Mouse (Mus musculus) lung, embryonic 14.5 days (tissue): ENCODE measurements around the gene Hoxc9. TPM values are rescaled to one million over a fixed set of nuclear protein-coding genes. Genes with fewer than 3 reads are reported as not detected.
A peak's percentile ranks its signal among the peaks of the same experiment; 100 is the strongest.

Experiments used
- ATAC-seq: fragments of 200-750 bp; cut with Nextera tagmentation; 2 replicates; pipeline ENCODE4 v1.8.0; 2017; ENCODE audit warnings: mild to moderate bottlenecking, moderate TSS enrichment, moderate library complexity; ENCODE audit not compliant: insufficient read depth
- DNase-seq: peaks from one replicate; pipeline ENCODE4 v3.0.0-alpha.2; 2015
- H3K27ac ChIP-seq: fragments of 300-500 bp; sonication (generic); 2 replicates; pipeline ENCODE4 v1.5.1; 2014; ENCODE audit warnings: low read depth, mild to moderate bottlenecking, moderate library complexity
- H3K27me3 ChIP-seq: fragments of 300-500 bp; sonication (generic); 2 replicates; pipeline ENCODE4 v1.6.1; 2014; ENCODE audit warnings: low read length, control low read depth; ENCODE audit not compliant: insufficient read depth
- H3K36me3 ChIP-seq: fragments of 300-500 bp; sonication (generic); 2 replicates; pipeline ENCODE4 v1.6.1; 2014; ENCODE audit warnings: control low read depth; ENCODE audit not compliant: insufficient read depth
- H3K4me1 ChIP-seq: fragments of 300-500 bp; sonication (generic); 2 replicates; pipeline ENCODE4 v1.6.1; 2014; ENCODE audit warnings: antibody characterized with exemption, control low read depth; ENCODE audit not compliant: insufficient read depth
- H3K4me2 ChIP-seq: fragments of 300-500 bp; sonication (generic); 2 replicates; pipeline ENCODE4 v1.6.1; 2014; ENCODE audit warnings: mild to moderate bottlenecking
- H3K4me3 ChIP-seq: fragments of 300-500 bp; sonication (generic); 2 replicates; pipeline ENCODE4 v1.5.1; 2014; ENCODE audit warnings: low read depth, low read length
- H3K9ac ChIP-seq: fragments of 300-500 bp; sonication (generic); 2 replicates; pipeline ENCODE4 v1.6.1; 2014
- H3K9me3 ChIP-seq: fragments of 300-500 bp; sonication (generic); 2 replicates; pipeline ENCODE4 v1.6.1; 2016; ENCODE audit warnings: low read depth, low read length, control low read depth
- CTCF ChIP-seq: IDR thresholded peaks from 2 replicates; pipeline ENCODE4 v1.5.1; 2016; ENCODE audit warnings: antibody characterized with exemption, low read depth
- WGBS: fragments of 180-500 bp; shearing (Covaris S2); extraction: QIAGEN DNeasy Blood & Tissue Kit; methylation state at CpG from one replicate; pipeline ENCODE4 v1.1.7; 2014; 5-methylcytosine and 5-hydroxymethylcytosine counted together
- polyA plus RNA-seq: library from polyadenylated mRNA; unstranded; fragments of >200 nt; fragmentation: Nextera tagmentation; extraction: Ambion mirVana; gene quantifications from 2 replicates; pipeline ENCODE4 v1.2.1, GENCODE M21; 2014

The Hoxc9 gene
- polyA plus RNA-seq, 1 experiment from 2014 or later = not detected

GRCm38 (mm10) chr15:102965003-102965891 lies 11.0 kb upstream of the Hoxc9 start:
- H3K9ac ChIP-seq = no peak overlapping the region
- H3K4me3 ChIP-seq = no peak overlapping the region
- no peak for ATAC-seq
- H3K27ac ChIP-seq = no peak overlapping the region
- H3K4me2 ChIP-seq = no peak overlapping the region
- no peaks in the 10 kb centered on the region for H3K36me3 ChIP-seq
- no peaks in the 10 kb centered on the region for H3K9me3 ChIP-seq
- 3% methylated on average over 26 of the region's 26 CpGs for WGBS
- H3K27me3 ChIP-seq = peaks cover 98% of the 10 kb centered on the region
- no peaks in the 10 kb centered on the region for H3K4me1 ChIP-seq
- DNase-seq = no peak
- no peak for TF ChIP-seq CTCF

- Histone ChIP-seq H3K9ac (no peak overlapping the region), H3K4me1 (no peaks in the 10 kb centered on the region), H3K36me3 (no peaks in the 10 kb centered on the region), H3K27ac (no peak overlapping the region), H3K27me3 (peaks cover 98% of the 10 kb centered on the region), H3K9me3 (no peaks in the 10 kb centered on the region), H3K4me2 (peak overlapping the region; percentile 29; the same call in 1 of the 2 replicates), H3K4me3 (peak overlapping the region; percentile 3; the same call in 1 of the 2 replicates)
- ATAC-seq (peak; percentile 66), DNase-seq (peak; percentile 87)
- 5% methylated on average over 28 of the region's 30 CpGs for WGBS
- TF ChIP-seq CTCF = peak; percentile 84
Observed at GRCm38 (mm10) chr15:102965892-102966775, 10.1 kb upstream of the Hoxc9 start.

GRCm38 (mm10) chr15:102966776-102967311 lies 9.4 kb upstream of the Hoxc9 start, which contains the start of gene Hoxc10:
TSS of gene Hoxc10 (plus strand) at chr15:102966796.
- no peak within 1 kb of the TSS for H3K9ac ChIP-seq
- peak; percentile 33; the same call in 1 of the 2 replicates for ATAC-seq
- no peaks in the 10 kb centered on the region for H3K36me3 ChIP-seq
- DNase-seq = no peak
- peaks cover 98% of the 10 kb centered on the region for H3K27me3 ChIP-seq
- H3K4me3 ChIP-seq = peak within 1 kb of the TSS; percentile 3; the same call in 1 of the 2 replicates
- H3K4me2 ChIP-seq = peak within 1 kb of the TSS; percentile 29; the same call in 1 of the 2 replicates
- WGBS = 3% methylated on average over 27 of the region's 27 CpGs
- H3K4me1 ChIP-seq = no peaks in the 10 kb centered on the region
- H3K9me3 ChIP-seq = no peaks in the 10 kb centered on the region
- no peak within 1 kb of the TSS for H3K27ac ChIP-seq
- no peak for TF ChIP-seq CTCF

- H3K4me1 ChIP-seq = no peaks in the 10 kb centered on the region
- DNase-seq = no peak
- peaks cover 99% of the 10 kb centered on the region for H3K27me3 ChIP-seq
- H3K9me3 ChIP-seq = no peaks in the 10 kb centered on the region
- peak within 1 kb of the TSS; percentile 29; the same call in 1 of the 2 replicates for H3K4me2 ChIP-seq
- 3% methylated on average over 12 of the region's 12 CpGs for WGBS
- H3K9ac ChIP-seq = no peak within 1 kb of the TSS
- H3K36me3 ChIP-seq = no peaks in the 10 kb centered on the region
- H3K4me3 ChIP-seq = peak within 1 kb of the TSS; percentile 3; the same call in 1 of the 2 replicates
- ATAC-seq = no peak
- H3K27ac ChIP-seq = no peak within 1 kb of the TSS
- no peak for TF ChIP-seq CTCF
Observed at GRCm38 (mm10) chr15:102967312-102967510, 9.0 kb upstream of the Hoxc9 start, which contains the start of gene Hoxc5. TSS of gene Hoxc5 (plus strand) at chr15:102967443.

- peaks cover 99% of the 10 kb centered on the region for H3K27me3 ChIP-seq
- H3K4me1 ChIP-seq = no peaks in the 10 kb centered on the region
- ATAC-seq (no peak), DNase-seq (no peak)
- no peak overlapping the region for H3K9ac ChIP-seq
- TF ChIP-seq CTCF = no peak
- no peak overlapping the region for H3K4me2 ChIP-seq
- no peaks in the 10 kb centered on the region for H3K9me3 ChIP-seq
- no peak overlapping the region for H3K27ac ChIP-seq
- WGBS = 1% methylated on average over 34 of the region's 34 CpGs
- H3K36me3 ChIP-seq = no peaks in the 10 kb centered on the region
- peak overlapping the region; percentile 3; the same call in 1 of the 2 replicates for H3K4me3 ChIP-seq
Observed at GRCm38 (mm10) chr15:102967511-102968397, 8.5 kb upstream of the Hoxc9 start.

GRCm38 (mm10) chr15:102969296-102969695 lies 6.9 kb upstream of the Hoxc9 start:
- WGBS = 37% methylated on average over 1 of the region's 1 CpGs
- Histone ChIP-seq H3K4me3 (no peak overlapping the region), H3K9me3 (no peaks in the 10 kb centered on the region), H3K27me3 (peaks cover 99% of the 10 kb centered on the region), H3K36me3 (no peaks in the 10 kb centered on the region), H3K4me1 (no peaks in the 10 kb centered on the region), H3K9ac (no peak overlapping the region), H3K27ac (no peak overlapping the region), H3K4me2 (no peak overlapping the region)
- no peak for TF ChIP-seq CTCF
- DNase-seq (no peak), ATAC-seq (no peak)
